Mouse (Mus musculus) layer of hippocampus, postnatal 14 days (tissue): ENCODE measurements at regions not wholly inside any gene's neighbourhood (a gene's known extent, or its start where the extent isn't known, plus 50 kb on each side); places are given as distances from the start of the nearest gene placed in this dataset.
"Not testable (repeated sequence)": the region's sequence is repeated elsewhere in the genome, so short reads cannot be mapped to it uniquely, and the experiment has no call there.

ENCODE experiments used
- DNase-seq, 2 experiments: peaks; one replicate each; pipeline ENCODE4 v3.0.0; 2021 to 2022; ENCODE audit warnings: low spot score in 2 of 2, mixed read lengths in 1 of 2

GRCm38 (mm10) chr9:27453476-27453875 lies 56.9 kb downstream of the Spata19 start:
- DNase-seq, result no peak

- DNase-seq, result peak in 1 of 2 experiments; percentile 64
Measured at GRCm38 (mm10) chr9:27453924-27454652, 57.5 kb downstream of the Spata19 start.

GRCm38 (mm10) chr9:27458335-27459040 lies 61.9 kb downstream of the Spata19 start:
- no peak for DNase-seq

GRCm38 (mm10) chr9:27461029-27461428 lies 64.4 kb downstream of the Spata19 start:
- no peak for DNase-seq

- no peak for DNase-seq
Measured at GRCm38 (mm10) chr9:27464006-27464405, 67.4 kb downstream of the Spata19 start.

GRCm38 (mm10) chr9:27475468-27475867 lies 78.9 kb downstream of the Spata19 start:
- DNase-seq, result peak; percentile 36 to 41

- peak in 1 of 2 experiments; percentile 40 for DNase-seq
Measured at GRCm38 (mm10) chr9:27476636-27477035, 80.0 kb downstream of the Spata19 start.

GRCm38 (mm10) chr9:27477079-27477687 lies 80.6 kb downstream of the Spata19 start:
- peak in 1 of 2 experiments; percentile 29 for DNase-seq

- DNase-seq, result no peak
Measured at GRCm38 (mm10) chr9:27478346-27478745, 81.7 kb downstream of the Spata19 start.

- DNase-seq, result no peak
Measured at GRCm38 (mm10) chr9:27501816-27502215, 105.2 kb downstream of the Spata19 start.

- DNase-seq, result peak in 1 of 2 experiments; percentile 77
Measured at GRCm38 (mm10) chr9:27509157-27509556, 112.6 kb downstream of the Spata19 start.

- DNase-seq, result no peak
Measured at GRCm38 (mm10) chr9:27509711-27510110, 113.1 kb downstream of the Spata19 start.

- DNase-seq, result no peak
Measured at GRCm38 (mm10) chr9:27511161-27511560, 114.6 kb downstream of the Spata19 start.

GRCm38 (mm10) chr9:27515427-27516110 lies 119.0 kb downstream of the Spata19 start:
- DNase-seq, result no peak

GRCm38 (mm10) chr9:27518031-27518430 lies 121.4 kb downstream of the Spata19 start:
- no peak for DNase-seq

- DNase-seq, result no peak
Measured at GRCm38 (mm10) chr9:27519711-27520110, 123.1 kb downstream of the Spata19 start.

- no peak for DNase-seq
Measured at GRCm38 (mm10) chr9:27521181-27521580, 124.6 kb downstream of the Spata19 start.

GRCm38 (mm10) chr9:27526681-27527080 lies 130.1 kb downstream of the Spata19 start:
- DNase-seq, result peak in 1 of 2 experiments; percentile 16

GRCm38 (mm10) chr9:27538480-27538879 lies 141.9 kb downstream of the Spata19 start:
- peak in 1 of 2 experiments; percentile 65 for DNase-seq

- peak; percentile 41 to 49 for DNase-seq
Measured at GRCm38 (mm10) chr9:27541585-27542151, 145.1 kb downstream of the Spata19 start.

- DNase-seq, result not testable (repeated sequence)
Measured at GRCm38 (mm10) chr9:27554697-27555096, 158.1 kb downstream of the Spata19 start.
